Mouse (Mus musculus) lung, embryonic 14.5 days (tissue): ENCODE data around the gene Lingo2. TPM values are rescaled to one million over a fixed set of nuclear protein-coding genes. Genes with fewer than 3 reads are reported as not detected.

ENCODE experiments used
- ATAC-seq: fragments of 200-750 bp; cut with Nextera tagmentation; 2 replicates; pipeline ENCODE4 v1.8.0; 2017; ENCODE audit warnings: mild to moderate bottlenecking, moderate TSS enrichment, moderate library complexity; ENCODE audit not compliant: insufficient read depth
- DNase-seq: peaks from one replicate; pipeline ENCODE4 v3.0.0-alpha.2; 2015
- H3K27ac ChIP-seq: fragments of 300-500 bp; sonication (generic); 2 replicates; pipeline ENCODE4 v1.5.1; 2014; ENCODE audit warnings: low read depth, mild to moderate bottlenecking, moderate library complexity
- H3K27me3 ChIP-seq: fragments of 300-500 bp; sonication (generic); 2 replicates; pipeline ENCODE4 v1.6.1; 2014; ENCODE audit warnings: low read length, control low read depth; ENCODE audit not compliant: insufficient read depth
- H3K36me3 ChIP-seq: fragments of 300-500 bp; sonication (generic); 2 replicates; pipeline ENCODE4 v1.6.1; 2014; ENCODE audit warnings: control low read depth; ENCODE audit not compliant: insufficient read depth
- H3K4me1 ChIP-seq: fragments of 300-500 bp; sonication (generic); 2 replicates; pipeline ENCODE4 v1.6.1; 2014; ENCODE audit warnings: antibody characterized with exemption, control low read depth; ENCODE audit not compliant: insufficient read depth
- H3K4me2 ChIP-seq: fragments of 300-500 bp; sonication (generic); 2 replicates; pipeline ENCODE4 v1.6.1; 2014; ENCODE audit warnings: mild to moderate bottlenecking
- H3K4me3 ChIP-seq: fragments of 300-500 bp; sonication (generic); 2 replicates; pipeline ENCODE4 v1.5.1; 2014; ENCODE audit warnings: low read depth, low read length
- H3K9ac ChIP-seq: fragments of 300-500 bp; sonication (generic); 2 replicates; pipeline ENCODE4 v1.6.1; 2014
- H3K9me3 ChIP-seq: fragments of 300-500 bp; sonication (generic); 2 replicates; pipeline ENCODE4 v1.6.1; 2016; ENCODE audit warnings: low read depth, low read length, control low read depth
- CTCF ChIP-seq: IDR thresholded peaks from 2 replicates; pipeline ENCODE4 v1.5.1; 2016; ENCODE audit warnings: antibody characterized with exemption, low read depth
- WGBS: fragments of 180-500 bp; shearing (Covaris S2); extraction: QIAGEN DNeasy Blood & Tissue Kit; methylation state at CpG from one replicate; pipeline ENCODE4 v1.1.7; 2014; 5-methylcytosine and 5-hydroxymethylcytosine counted together
- polyA plus RNA-seq: library from polyadenylated mRNA; unstranded; fragments of >200 nt; fragmentation: Nextera tagmentation; extraction: Ambion mirVana; gene quantifications from 2 replicates; pipeline ENCODE4 v1.2.1, GENCODE M21; 2014

Gene Lingo2
- polyA plus RNA-seq, result 0.16 and 0.28 TPM in 2 replicates

- Histone ChIP-seq H3K27me3 (peaks cover 57% of the 10 kb centered on the region), H3K36me3 (no peaks in the 10 kb centered on the region), H3K9ac (peak within 1 kb of the TSS; percentile 36), H3K9me3 (no peaks in the 10 kb centered on the region), H3K4me3 (peak within 1 kb of the TSS; percentile 48), H3K27ac (no peak within 1 kb of the TSS), H3K4me2 (peak within 1 kb of the TSS; percentile 92), H3K4me1 (no peaks in the 10 kb centered on the region; the same call in 1 of the 2 replicates)
- ATAC-seq, result peak; percentile 39; the same call in 1 of the 2 replicates
- no peak for TF ChIP-seq CTCF
- under 1% methylated on average over 61 of the region's 61 CpGs for WGBS
- DNase-seq, result peak; percentile 32
Observed at GRCm38 (mm10) chr4:36951150-36951954, at the start of gene Lingo2. TSS of gene Lingo2 (minus strand) at chr4:36951747.

GRCm38 (mm10) chr4:36973358-36973757 is 21.8 kb upstream of the Lingo2 start:
- no peak for DNase-seq
- Histone ChIP-seq H3K27me3 (no peaks in the 10 kb centered on the region), H3K9me3 (no peaks in the 10 kb centered on the region), H3K36me3 (no peaks in the 10 kb centered on the region), H3K27ac (no peak overlapping the region), H3K4me1 (no peaks in the 10 kb centered on the region), H3K9ac (no peak overlapping the region), H3K4me3 (no peak overlapping the region), H3K4me2 (no peak overlapping the region)
- no peak for TF ChIP-seq CTCF
- 81% methylated on average over 4 of the region's 4 CpGs for WGBS
- no peak for ATAC-seq

- Histone ChIP-seq H3K27ac (no peak overlapping the region), H3K9me3 (no peaks in the 10 kb centered on the region), H3K36me3 (no peaks in the 10 kb centered on the region), H3K4me2 (peak overlapping the region; percentile 92), H3K27me3 (peaks cover 57% of the 10 kb centered on the region), H3K9ac (no peak overlapping the region), H3K4me1 (no peaks in the 10 kb centered on the region; the same call in 1 of the 2 replicates), H3K4me3 (peak overlapping the region; percentile 48)
- DNase-seq (peak; percentile 32), ATAC-seq (no peak)
- 11% methylated on average over 20 of the region's 20 CpGs for whole genome bisulfite sequencing
- TF ChIP-seq CTCF, result 0 out of 2 replicates have a peak, but pooled peaks have one; percentile 9
Observed at GRCm38 (mm10) chr4:36952431-36953429, 1.2 kb upstream of the Lingo2 start.

GRCm38 (mm10) chr4:36951955-36952215 is 338 bp upstream of the Lingo2 start:
- Histone ChIP-seq H3K27me3 (peaks cover 57% of the 10 kb centered on the region), H3K36me3 (no peaks in the 10 kb centered on the region), H3K4me2 (peak overlapping the region; percentile 92), H3K9ac (peak overlapping the region; percentile 36), H3K9me3 (no peaks in the 10 kb centered on the region), H3K4me1 (no peaks in the 10 kb centered on the region; the same call in 1 of the 2 replicates), H3K27ac (no peak overlapping the region), H3K4me3 (peak overlapping the region; percentile 48)
- no peak for TF ChIP-seq CTCF
- WGBS, result 1% methylated on average over 7 of the region's 7 CpGs
- ATAC-seq (no peak), DNase-seq (peak; percentile 13)

GRCm38 (mm10) chr4:36950790-36951149 is 777 bp downstream of the Lingo2 start:
- WGBS, result 2% methylated on average over 11 of the region's 11 CpGs
- Histone ChIP-seq H3K27ac (no peak overlapping the region), H3K4me1 (no peaks in the 10 kb centered on the region; the same call in 1 of the 2 replicates), H3K9ac (no peak overlapping the region), H3K9me3 (no peaks in the 10 kb centered on the region), H3K4me3 (peak overlapping the region; percentile 48), H3K36me3 (no peaks in the 10 kb centered on the region), H3K27me3 (peaks cover 57% of the 10 kb centered on the region), H3K4me2 (peak overlapping the region; percentile 92)
- DNase-seq (peak; percentile 13), ATAC-seq (peak; percentile 51; the same call in 1 of the 2 replicates)
- TF ChIP-seq CTCF, result no peak

GRCm38 (mm10) chr4:36950021-36950751 is 1.4 kb downstream of the Lingo2 start:
- H3K36me3 ChIP-seq, result no peaks in the 10 kb centered on the region
- no peaks in the 10 kb centered on the region for H3K9me3 ChIP-seq
- peak overlapping the region; percentile 48 for H3K4me3 ChIP-seq
- peaks cover 57% of the 10 kb centered on the region for H3K27me3 ChIP-seq
- TF ChIP-seq CTCF, result peak; percentile 72
- under 1% methylated on average over 40 of the region's 43 CpGs for WGBS
- H3K4me1 ChIP-seq, result no peaks in the 10 kb centered on the region; the same call in 1 of the 2 replicates
- no peak overlapping the region for H3K9ac ChIP-seq
- ATAC-seq (peak; percentile 95), DNase-seq (peak; percentile 85)
- H3K27ac ChIP-seq, result no peak overlapping the region
- H3K4me2 ChIP-seq, result peak overlapping the region; percentile 92
